Mouse (Mus musculus) CD4-positive naive resting alpha-beta T cell, adult 57 days (primary cell): Measurements from ENCODE around the gene 1700001K19Rik. TPM values are rescaled to one million over a fixed set of nuclear protein-coding genes. Genes with fewer than 3 reads are reported as not detected.

Source experiments
- total RNA-seq: library from RNA; stranded (reverse); gene quantifications from one replicate; pipeline ENCODE4 v1.2.4, GENCODE M21; 2023

1700001K19Rik gene
- not detected for total RNA-seq

DNA sequence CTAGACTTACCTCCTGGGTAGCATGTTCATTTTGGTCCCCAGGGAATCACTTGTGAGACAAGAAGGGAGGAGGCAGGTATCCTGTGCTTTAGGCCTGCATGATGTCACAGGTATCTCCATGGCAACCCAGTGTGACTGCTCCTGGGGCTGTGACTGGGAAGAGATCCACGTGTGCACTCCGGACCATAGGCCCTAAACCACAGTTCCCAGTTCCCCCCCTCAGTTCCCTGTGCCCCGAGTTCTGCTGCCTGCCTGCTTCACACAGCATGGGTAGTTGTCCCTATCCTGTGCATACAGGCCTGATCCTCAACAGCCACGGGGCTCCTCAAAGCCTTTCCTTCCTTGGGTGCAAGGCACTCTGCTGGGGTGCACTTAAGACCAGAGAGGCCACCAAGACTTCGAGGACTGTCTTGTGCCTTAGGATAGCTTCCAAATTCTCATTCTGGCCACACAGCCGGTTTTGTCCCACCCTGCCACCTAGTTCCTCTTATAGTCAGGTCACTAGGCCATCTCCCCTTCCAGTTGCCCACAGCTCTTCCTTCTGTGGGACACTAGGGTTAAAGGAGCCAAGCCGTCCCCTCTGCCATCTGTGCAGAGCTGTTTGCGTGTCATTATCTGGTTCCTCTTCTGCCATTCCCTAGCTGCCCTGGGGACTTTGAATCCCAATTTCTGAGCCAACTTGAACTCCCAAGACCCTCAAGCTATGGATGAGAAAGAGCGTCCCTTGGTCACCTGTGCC lies at the start of gene 1700001K19Rik:
Gene 1700001K19Rik (minus strand): TSS at position 59 of the 739 bp plus-strand sequence.

DNA sequence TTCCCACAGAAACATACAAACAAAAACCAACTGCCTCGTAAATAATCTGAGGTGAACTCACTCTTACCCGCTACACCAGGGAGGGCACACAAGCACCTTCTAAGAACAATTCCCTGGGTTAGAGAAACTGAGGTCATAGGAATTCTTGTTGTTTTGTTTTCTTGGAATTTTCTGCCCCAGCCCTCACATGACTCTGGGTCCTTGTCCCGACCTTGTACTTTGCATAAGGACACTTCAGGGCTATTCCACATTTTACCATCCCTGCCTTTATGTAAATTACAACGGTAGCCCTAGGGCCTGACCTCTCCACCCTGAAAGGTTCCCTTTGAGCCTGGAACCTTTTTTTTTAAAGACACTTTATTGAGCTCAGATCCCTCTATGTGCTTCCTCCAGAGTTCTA lies 20.1 kb upstream of the 1700001K19Rik start, which contains the start of gene Hsp90aa1:
Gene Hsp90aa1 (minus strand): TSS at position 173 of the 400 bp plus-strand sequence.

Other genes with a start within 250 kb of the 1700001K19Rik start
- gene Ppp2r5c, start 235.5 kb downstream of the 1700001K19Rik start, total RNA-seq, result 128 TPM
- 168 TPM for gene Dync1h1, start 81.2 kb downstream of the 1700001K19Rik start, total RNA-seq
- gene Hsp90aa1, start 20.1 kb upstream of the 1700001K19Rik start, total RNA-seq, result 431 TPM
- gene Wdr20, start 55.3 kb upstream of the 1700001K19Rik start, total RNA-seq, result 78.1 TPM
- gene Mok, start 158.3 kb upstream of the 1700001K19Rik start, total RNA-seq, result not detected
- 2.8 TPM for gene Zfp839, start 167.6 kb upstream of the 1700001K19Rik start, total RNA-seq
- gene Cinp, start 206.5 kb upstream of the 1700001K19Rik start, total RNA-seq, result 29.8 TPM
- 7.3 TPM for gene Tecpr2, start 206.6 kb upstream of the 1700001K19Rik start, total RNA-seq